Mouse (Mus musculus): ENCODE data around the gene Rnf169.
A peak's percentile ranks its signal among the peaks of the same experiment; 100 is the strongest.

The Rnf169 gene

GRCm38 (mm10) chr7:99980132-99980591, at the start of gene Rnf169:
Rnf169 (minus strand) TSS chr7:99980448.
- DNase-seq = peak; percentile 94

DNA sequence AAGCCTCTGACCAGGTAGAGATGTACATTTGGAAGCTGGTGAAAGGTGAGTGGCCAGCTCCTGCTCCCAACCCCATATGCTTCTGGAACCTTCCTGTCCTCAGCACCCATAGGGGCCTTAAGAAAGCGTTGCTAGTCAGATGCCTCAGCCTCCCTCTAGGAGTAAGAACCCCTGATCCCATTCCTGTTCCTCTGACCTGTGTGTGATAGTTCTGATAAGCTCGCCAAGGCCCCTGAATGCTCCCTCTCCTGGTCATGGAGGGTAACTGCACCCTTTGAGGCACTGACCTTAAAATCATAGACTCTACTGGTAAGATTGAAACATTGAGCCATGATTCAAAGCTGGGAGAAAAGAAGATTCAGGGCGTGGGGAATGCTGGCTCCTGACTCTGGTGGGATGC, 49.1 kb upstream of the Rnf169 start:
- no peak for DNase-seq

DNA sequence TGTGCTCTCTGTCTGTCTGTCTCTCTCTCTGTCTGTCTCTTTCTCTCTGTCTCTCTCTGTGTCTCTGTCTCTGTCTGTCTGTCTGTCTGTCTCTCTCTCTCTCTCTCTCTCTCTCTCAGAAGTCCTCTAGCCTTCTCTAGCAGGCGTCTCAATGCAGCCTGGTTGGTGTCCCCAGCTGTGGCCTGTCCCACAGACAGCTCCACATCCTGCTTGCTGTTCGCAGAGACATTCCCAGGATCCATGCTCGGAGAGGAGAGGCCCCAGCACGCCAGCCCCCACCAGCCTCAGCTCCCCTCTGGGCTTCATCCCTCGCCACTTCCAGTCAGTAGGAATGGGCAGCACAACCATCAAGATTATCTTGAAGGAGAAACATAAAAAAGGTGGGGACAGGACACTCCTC, 47.1 kb upstream of the Rnf169 start:
- DNase-seq = no peak

DNA sequence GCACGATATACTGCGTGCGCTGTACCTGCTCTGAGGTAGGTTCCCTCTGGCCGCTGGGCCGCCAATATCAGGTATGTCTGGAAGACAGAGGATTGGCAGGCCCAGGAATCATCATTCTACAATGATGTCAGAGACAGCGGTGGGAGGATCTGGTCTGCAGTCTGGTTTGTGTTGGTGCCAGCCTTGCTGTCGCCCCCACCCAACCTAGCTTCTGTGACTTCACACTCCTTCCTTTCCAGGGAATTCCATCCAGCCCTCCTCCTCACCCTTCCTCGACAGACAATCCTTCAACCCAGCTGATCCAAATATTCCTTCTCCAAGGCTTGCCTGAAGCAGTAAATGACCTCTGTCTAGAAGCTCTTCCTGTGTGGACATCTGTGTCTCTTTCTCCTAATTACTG, 36.8 kb upstream of the Rnf169 start:
- DNase-seq = no peak

GRCm38 (mm10) chr7:100014123-100014600, 33.9 kb upstream of the Rnf169 start:
- DNase-seq = peak; percentile 77

DNA sequence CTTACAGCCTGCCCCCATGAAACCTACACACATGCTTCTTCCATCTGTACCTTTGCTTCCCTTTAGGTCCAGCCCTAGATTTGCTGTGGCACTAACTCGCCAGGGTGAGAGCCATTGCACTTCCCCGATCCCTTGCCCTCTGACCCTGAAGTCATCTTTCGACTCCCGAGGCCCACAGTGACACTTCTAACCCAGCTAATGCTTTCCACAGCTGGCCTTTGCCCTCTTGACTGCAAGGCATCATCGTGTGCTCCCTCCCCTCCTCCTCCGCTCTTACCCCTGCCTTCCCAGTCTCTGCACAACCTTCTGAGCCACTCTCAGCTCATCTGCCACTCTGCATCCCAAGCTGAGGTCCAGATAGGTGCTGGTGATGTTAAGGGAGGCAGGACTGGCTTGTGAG, 32.3 kb upstream of the Rnf169 start:
- DNase-seq = no peak

DNA sequence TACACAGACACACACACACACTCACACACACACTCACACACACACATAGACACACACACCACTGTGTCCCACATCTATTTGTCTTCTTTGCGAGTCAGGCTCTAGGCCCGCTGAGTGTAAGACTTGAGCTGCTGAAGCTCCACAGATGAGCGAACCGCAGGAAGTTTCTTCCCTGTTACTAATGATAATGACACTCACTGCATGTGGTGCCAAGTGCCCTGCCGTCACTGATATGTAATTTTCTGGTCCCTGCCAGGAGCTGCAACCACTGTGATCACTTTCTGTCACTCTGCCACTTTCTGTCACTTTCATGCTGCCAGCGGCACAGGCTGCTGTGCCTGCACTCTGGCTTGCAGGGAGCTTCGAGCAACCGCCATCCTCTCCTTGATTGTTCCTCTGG, 31.8 kb upstream of the Rnf169 start:
- no peak for DNase-seq

- peak; percentile 75 for DNase-seq
These were observed 30.5 kb upstream of the Rnf169 start for GRCm38 (mm10) chr7:100010711-100011110.

- peak; percentile 75 for DNase-seq
These were observed 29.4 kb upstream of the Rnf169 start for GRCm38 (mm10) chr7:100009640-100010039.

GRCm38 (mm10) chr7:100008765-100009164, 28.5 kb upstream of the Rnf169 start:
- no peak for DNase-seq

DNA sequence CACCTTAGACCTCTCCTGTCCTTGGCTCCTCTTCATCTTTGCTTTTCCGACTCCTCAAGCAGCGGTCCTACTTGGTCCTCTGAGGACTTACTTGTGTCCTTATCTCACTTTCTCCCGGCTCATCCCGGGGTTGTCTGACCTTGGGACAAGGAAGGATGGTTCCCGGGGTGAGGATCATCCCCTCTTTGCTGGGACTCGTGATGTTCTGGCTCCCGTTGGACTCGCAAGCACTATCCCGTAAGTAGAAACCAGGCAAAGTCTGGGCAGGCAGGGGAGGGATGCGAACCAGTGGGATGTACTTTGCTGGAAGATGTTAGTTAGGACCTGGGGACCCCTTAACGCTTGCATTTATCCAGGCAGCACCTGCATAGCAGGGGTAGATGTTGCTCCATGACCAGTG, 26.2 kb upstream of the Rnf169 start:
- no peak for DNase-seq

- no peak for DNase-seq
These were observed 25.5 kb upstream of the Rnf169 start, which contains the start of gene Chrdl2 for GRCm38 (mm10) chr7:100005790-100006189. Chrdl2 (plus strand) TSS chr7:100006172.

DNA sequence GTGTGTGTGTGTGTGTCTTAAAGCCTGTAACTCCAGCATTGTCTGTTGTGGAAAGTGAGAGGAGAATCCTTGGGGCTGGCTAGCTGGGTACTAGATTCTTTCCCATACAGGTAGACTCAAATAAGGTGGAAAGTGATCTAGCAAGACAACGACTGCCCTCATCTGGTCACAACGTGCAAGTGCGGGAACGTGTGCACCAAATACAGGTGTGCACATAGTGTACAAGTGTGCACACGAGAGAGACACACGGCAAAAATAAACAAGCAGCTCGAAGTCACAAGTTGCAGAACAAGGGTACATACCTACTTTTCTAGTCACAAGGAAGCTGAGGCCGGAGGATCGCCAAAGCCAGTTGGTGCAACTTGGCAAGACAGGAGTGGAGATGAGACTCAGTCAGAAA, 23.5 kb upstream of the Rnf169 start:
- no peak for DNase-seq

GRCm38 (mm10) chr7:99998668-99999067, 18.4 kb upstream of the Rnf169 start:
- DNase-seq = no peak

DNA sequence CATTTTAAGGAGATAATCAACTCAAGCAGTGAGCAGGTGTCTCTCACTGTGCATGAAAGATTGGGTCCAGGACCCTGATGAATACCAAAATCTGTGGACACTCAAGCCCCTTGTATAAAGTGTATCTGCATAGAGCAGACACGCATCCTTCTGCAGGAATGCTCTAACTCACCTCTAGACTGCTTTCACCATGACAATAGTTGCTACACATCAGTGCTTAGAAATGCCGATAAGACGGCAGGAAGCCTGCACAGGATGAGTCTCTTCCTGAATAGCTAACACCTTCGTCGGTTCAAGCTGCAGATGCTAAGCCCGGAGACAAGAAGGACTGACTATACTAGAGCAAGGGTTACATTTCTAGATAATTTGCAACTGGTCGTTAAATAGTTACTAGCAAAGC, 14.9 kb upstream of the Rnf169 start:
- no peak for DNase-seq

DNA sequence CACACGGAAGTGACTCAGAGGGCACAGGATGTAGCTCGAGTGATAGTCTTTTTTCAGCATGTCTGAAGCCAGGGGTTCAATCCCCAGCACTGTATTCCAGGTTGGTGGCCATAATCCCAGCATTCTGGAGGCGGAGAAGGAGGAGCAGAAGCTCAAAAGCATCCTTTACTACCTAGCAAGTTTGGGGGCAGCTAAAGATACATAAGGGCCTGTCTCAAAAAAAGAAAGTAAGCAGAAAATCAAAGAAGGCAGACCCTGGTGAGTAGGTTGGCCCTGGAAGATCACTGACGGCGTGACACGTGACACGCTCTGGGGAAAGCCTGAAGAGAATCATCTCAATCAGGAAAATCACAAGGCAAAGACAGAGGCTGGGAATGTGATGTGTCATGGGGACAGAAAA, 12.9 kb upstream of the Rnf169 start:
- no peak for DNase-seq

DNA sequence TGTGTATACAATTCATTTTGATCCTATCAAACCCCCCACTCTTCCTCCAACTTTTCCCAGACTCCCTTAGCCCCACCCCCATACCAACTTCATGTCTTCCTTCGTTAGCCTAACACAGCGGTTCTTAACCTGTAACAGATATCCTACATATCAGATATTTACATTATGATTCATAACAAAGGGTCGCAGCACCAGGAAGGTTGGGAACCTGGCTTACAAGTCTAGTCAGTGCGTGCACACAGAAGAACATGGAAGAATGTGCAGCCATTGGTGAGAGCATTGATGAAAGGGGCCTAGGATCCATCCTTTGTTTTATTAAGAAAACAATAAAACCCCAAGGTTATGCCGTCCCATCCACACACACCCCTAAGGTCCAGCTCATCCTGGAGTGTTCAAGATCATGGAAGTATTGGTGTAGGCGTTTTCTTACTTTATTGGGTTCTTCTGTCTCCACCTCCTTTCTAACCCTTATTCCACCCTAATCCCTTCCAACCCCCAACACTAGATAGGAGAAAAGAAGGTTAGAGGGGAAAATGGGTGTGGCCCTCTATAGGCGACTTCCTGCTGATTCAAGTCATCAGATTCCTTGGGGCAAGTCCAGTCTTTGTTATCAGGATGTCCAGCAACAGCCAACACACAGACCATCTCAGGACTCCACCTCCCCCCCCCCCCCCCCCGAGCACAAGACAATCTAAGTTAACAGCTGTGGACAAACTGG, 10.9 kb upstream of the Rnf169 start:
- DNase-seq = no peak

DNA sequence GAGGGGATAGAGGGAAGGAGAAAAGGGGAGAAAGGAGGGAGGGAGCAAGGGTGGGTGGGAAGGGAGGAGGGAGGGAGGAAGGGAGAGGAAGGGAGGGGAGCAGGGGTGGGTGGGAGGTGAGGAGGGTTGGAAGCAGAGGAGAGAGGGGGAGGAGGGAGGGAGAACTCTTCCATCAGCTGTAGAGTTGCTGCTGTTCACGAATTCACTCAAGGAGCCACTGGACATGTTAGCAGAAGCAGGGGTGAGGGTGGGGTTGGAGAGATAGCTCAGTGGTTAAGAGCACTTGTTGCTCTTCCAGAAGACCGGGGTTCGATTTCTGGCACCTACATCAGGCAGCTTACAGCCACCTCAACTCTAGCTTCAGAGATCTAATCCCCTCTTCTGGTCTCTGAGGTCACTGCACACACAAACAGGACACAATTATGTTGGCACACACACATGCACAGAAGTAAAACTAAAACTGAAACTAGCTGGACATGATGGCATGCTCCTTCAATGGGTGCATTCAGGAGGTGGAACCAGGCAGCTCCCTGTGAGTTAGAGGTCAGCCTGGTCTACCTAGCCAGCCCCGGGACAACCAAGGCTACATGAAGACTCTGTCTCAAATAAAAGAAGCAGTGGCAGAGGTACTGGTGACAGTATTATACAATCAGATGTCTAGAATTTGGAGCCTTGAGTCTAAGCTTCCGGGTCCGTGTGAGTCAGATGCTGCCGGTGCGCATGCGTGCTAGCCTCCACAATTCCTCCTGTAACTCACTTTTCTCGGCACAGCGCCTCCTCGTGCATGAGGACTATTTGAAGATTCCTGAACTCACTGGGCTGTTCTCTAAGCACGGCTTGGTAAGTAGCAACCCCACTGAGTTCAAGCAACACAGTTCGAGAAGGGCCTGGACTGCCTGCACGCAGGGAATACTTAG, 9.9 kb upstream of the Rnf169 start:
- DNase-seq = no peak

DNA sequence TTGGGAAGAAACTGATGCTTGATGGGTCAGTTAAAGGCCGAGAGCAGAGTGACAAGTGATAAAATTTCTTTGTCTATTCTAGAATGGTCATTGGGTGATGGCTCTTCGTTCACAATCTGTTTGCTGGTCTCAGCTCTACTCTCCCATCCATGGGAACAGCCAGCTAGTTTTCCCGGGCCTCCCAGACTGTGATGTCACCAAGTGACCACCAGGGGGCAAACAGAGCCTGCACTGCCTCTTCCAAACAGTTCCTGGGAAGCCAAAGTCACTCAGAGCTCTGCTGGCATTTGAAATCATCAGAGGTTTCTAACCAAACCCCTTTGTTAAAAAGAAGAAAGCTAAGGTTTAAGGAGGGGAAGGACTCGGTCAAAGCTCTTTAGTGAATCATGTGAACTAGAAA, 8.5 kb upstream of the Rnf169 start:
- no peak for DNase-seq

- no peak for DNase-seq
These were observed 2.3 kb upstream of the Rnf169 start for GRCm38 (mm10) chr7:99982256-99983242.

GRCm38 (mm10) chr7:99981311-99981710, 1.1 kb upstream of the Rnf169 start:
- peak; percentile 57 for DNase-seq

- DNase-seq = peak; percentile 45
These were observed 609 bp downstream of the Rnf169 start for GRCm38 (mm10) chr7:99979546-99980131.

Measured in kidney, adult 11 months (tissue).